Mouse (Mus musculus) kidney, adult 2 months (tissue): ENCODE measurements around the gene Foxp1.

Experiments
- CTCF ChIP-seq: fragments of 200-500 bp; conservative IDR thresholded peaks from 2 replicates; pipeline ENCODE4 v1.5.1; 2011; ENCODE audit warnings: low read depth, mild to moderate bottlenecking, control low read depth, low read length, moderate library complexity, mixed read lengths; ENCODE audit not compliant: insufficient read depth, insufficient read length
- POLR2A ChIP-seq: fragments of 200-500 bp; IDR thresholded peaks from one replicate; pipeline ENCODE4 v1.6.1; 2011; ENCODE audit warnings: low read depth, low read length, control low read depth

- no peak for TF ChIP-seq POLR2A
- no peak for TF ChIP-seq CTCF
Observed at GRCm38 (mm10) chr6:99489900-99490648, 32.4 kb downstream of the Foxp1 start.
